Mouse (Mus musculus) midbrain, embryonic 14.5 days (tissue): ENCODE measurements around the gene Arhgap11a. TPM values are rescaled to one million over a fixed set of nuclear protein-coding genes. Genes with fewer than 3 reads are reported as not detected.

ENCODE experiments used
- ATAC-seq: fragments of 200-750 bp; cut with Nextera tagmentation; 2 replicates; pipeline ENCODE4 v1.8.0; 2017; ENCODE audit warnings: moderate number of reproducible peaks, moderate library complexity; ENCODE audit not compliant: low FRiP score, low TSS enrichment
- DNase-seq: peaks from one replicate; pipeline ENCODE4 v3.0.0-alpha.2; 2015
- H3K27ac ChIP-seq: fragments of 300-500 bp; sonication (generic); replicated peaks from 2 replicates; pipeline ENCODE4 v1.5.1; 2014; ENCODE audit warnings: mild to moderate bottlenecking, low read depth, low read length, moderate library complexity
- H3K27me3 ChIP-seq: fragments of 300-500 bp; sonication (generic); 2 replicates; pipeline ENCODE4 v1.6.1; 2014; ENCODE audit warnings: low read length, control low read depth, mixed read lengths; ENCODE audit not compliant: control insufficient read depth, insufficient read depth
- H3K36me3 ChIP-seq: fragments of 300-500 bp; sonication (generic); 2 replicates; pipeline ENCODE4 v1.6.1; 2014; ENCODE audit warnings: low read length, control low read depth; ENCODE audit not compliant: control insufficient read depth, insufficient read depth
- H3K4me1 ChIP-seq: fragments of 300-500 bp; sonication (generic); 2 replicates; pipeline ENCODE4 v1.6.1; 2014; ENCODE audit warnings: mild to moderate bottlenecking, antibody characterized with exemption, low read length, control low read depth; ENCODE audit not compliant: control insufficient read depth, insufficient read depth
- H3K4me2 ChIP-seq: fragments of 300-500 bp; sonication (generic); 2 replicates; pipeline ENCODE4 v1.6.1; 2014; ENCODE audit warnings: mild to moderate bottlenecking, low read length, moderate library complexity
- H3K4me3 ChIP-seq: fragments of 300-500 bp; sonication (generic); replicated peaks from 2 replicates; pipeline ENCODE4 v1.5.1; 2014; ENCODE audit warnings: low read depth, low read length
- H3K9ac ChIP-seq: fragments of 300-500 bp; sonication (generic); replicated peaks from 2 replicates; pipeline ENCODE4 v1.6.1; 2014; ENCODE audit warnings: mild to moderate bottlenecking, low read length, moderate library complexity
- H3K9me3 ChIP-seq: fragments of 300-500 bp; sonication (generic); 2 replicates; pipeline ENCODE4 v1.6.1; 2016; ENCODE audit warnings: low read length, control low read depth, mixed read lengths; ENCODE audit not compliant: control insufficient read depth
- WGBS: fragments of 180-500 bp; shearing (Covaris S2); extraction: QIAGEN DNeasy Blood & Tissue Kit; methylation state at CpG from one replicate; pipeline ENCODE4 v1.1.7; 2014; 5-methylcytosine and 5-hydroxymethylcytosine counted together
- polyA plus RNA-seq: library from polyadenylated mRNA; unstranded; fragments of >200 nt; fragmentation: Nextera tagmentation; extraction: Ambion mirVana; gene quantifications from 2 replicates; pipeline ENCODE4 v1.2.1, GENCODE M21; 2014

The Arhgap11a gene
- polyA plus RNA-seq, 1 experiment from 2014 or later, result 2.0 TPM

DNA sequence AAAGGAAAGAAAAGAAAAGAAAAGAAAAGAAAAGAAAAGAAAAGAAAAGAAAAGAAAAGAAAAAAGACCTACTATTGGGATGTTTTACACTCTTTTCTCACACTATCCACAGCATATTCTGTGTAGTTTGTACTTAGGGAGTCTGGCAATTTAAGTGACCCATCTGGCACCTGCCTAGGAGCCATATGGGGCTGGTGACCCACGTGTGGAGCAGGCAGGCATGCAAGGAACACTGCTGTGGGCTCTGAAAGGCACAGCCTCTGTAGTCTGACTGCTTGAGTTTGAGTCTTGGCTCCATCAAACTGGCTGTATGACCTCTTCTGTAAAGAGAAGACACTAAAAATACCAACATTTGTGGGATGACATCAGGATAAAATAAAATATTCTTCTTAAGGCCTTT, 44.7 kb downstream of the Arhgap11a start:
- no peak overlapping the region for H3K27ac ChIP-seq
- no peaks in the 10 kb centered on the region for H3K9me3 ChIP-seq
- no peak overlapping the region for H3K4me3 ChIP-seq
- H3K36me3 ChIP-seq, result peaks cover 2% of the 10 kb centered on the region; the same call in 1 of the 2 replicates
- 38% methylated on average over 1 of the region's 1 CpGs for WGBS
- H3K27me3 ChIP-seq, result no peaks in the 10 kb centered on the region
- no peak overlapping the region for H3K9ac ChIP-seq
- H3K4me1 ChIP-seq, result no peaks in the 10 kb centered on the region
- no peak for ATAC-seq
- no peak overlapping the region for H3K4me2 ChIP-seq
- no peak for DNase-seq

DNA sequence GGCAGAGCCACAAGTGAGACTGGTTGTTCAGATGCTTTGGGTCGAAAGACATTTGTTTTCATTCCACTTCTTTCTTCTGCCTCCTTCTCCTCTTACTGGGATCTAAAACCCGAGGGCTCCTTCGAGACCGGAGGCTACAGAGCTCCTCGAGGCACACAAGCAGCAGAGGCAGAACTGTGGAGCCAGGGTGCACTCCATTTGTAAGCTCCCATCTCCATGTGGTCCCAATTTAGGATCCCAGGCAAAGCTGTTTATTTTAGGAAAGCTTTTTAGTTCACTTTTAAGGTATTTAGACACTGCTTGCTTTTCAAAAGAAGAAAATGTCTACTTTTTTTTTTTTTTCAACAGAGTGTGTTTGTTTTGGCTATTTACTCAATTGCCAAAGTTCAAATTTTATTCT, 47.6 kb downstream of the Arhgap11a start:
- H3K27me3 ChIP-seq, result no peaks in the 10 kb centered on the region
- ATAC-seq (no peak), DNase-seq (no peak)
- H3K4me2 ChIP-seq, result no peak overlapping the region
- no peaks in the 10 kb centered on the region for H3K4me1 ChIP-seq
- no peak overlapping the region for H3K9ac ChIP-seq
- H3K4me3 ChIP-seq, result no peak overlapping the region
- 0 out of 2 replicates have a peak, but pooled peaks cover 2% of the 10 kb centered on the region for H3K36me3 ChIP-seq
- no peak overlapping the region for H3K27ac ChIP-seq
- 88% methylated on average over 5 of the region's 5 CpGs for WGBS
- no peaks in the 10 kb centered on the region for H3K9me3 ChIP-seq

DNA sequence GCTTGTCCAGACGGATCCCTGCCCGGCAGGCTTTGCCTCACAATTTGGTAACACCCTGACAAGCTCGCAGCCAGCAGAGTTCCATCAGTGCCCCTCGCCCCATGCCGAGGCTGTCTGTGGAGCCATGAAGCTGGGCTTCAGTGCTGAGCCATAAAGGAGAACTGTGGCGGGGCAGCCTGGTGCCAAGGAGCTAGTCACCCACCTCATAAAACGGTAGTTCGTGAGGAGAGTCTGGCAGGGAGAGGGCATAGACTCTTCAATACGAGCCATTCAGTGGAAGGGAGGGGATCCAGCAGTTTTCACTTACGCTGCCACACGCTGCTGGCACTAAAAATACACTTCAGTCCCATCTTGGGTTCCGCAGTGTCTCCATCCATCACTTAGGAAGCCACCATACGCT, 49.9 kb downstream of the Arhgap11a start:
- no peak overlapping the region for H3K4me2 ChIP-seq
- H3K4me3 ChIP-seq, result no peak overlapping the region
- ATAC-seq, result no peak
- H3K9ac ChIP-seq, result no peak overlapping the region
- H3K9me3 ChIP-seq, result no peaks in the 10 kb centered on the region
- WGBS, result 93% methylated on average over 13 of the region's 13 CpGs
- no peaks in the 10 kb centered on the region for H3K27me3 ChIP-seq
- H3K27ac ChIP-seq, result no peak overlapping the region
- no peaks in the 10 kb centered on the region for H3K36me3 ChIP-seq
- H3K4me1 ChIP-seq, result no peaks in the 10 kb centered on the region
- no peak for DNase-seq

DNA sequence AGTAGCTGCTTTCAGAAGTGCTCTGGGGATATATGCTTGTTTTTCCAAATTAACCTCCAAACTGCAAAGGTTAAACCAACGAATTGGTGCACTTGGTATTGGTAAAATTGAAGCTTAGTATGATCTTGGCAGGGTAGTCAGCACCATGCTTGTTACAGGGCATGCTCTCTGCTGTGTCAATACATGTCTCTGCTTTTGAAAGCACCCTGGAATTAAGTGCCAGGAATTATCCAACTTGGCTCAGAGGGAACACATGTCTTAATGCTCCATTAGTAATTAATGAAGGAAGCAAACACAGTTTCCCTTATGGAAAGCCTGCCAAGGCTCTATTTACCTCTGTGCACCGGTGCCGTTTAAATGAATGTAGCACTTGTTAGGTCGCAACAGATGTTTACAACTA, 53.3 kb downstream of the Arhgap11a start:
- H3K4me3 ChIP-seq, result no peak overlapping the region
- no peaks in the 10 kb centered on the region for H3K4me1 ChIP-seq
- 80% methylated on average over 4 of the region's 4 CpGs for WGBS
- ATAC-seq, result no peak
- peaks cover 12% of the 10 kb centered on the region for H3K36me3 ChIP-seq
- no peak overlapping the region for H3K4me2 ChIP-seq
- no peak overlapping the region for H3K27ac ChIP-seq
- no peak for DNase-seq
- H3K9ac ChIP-seq, result no peak overlapping the region
- H3K9me3 ChIP-seq, result no peaks in the 10 kb centered on the region
- H3K27me3 ChIP-seq, result no peaks in the 10 kb centered on the region

DNA sequence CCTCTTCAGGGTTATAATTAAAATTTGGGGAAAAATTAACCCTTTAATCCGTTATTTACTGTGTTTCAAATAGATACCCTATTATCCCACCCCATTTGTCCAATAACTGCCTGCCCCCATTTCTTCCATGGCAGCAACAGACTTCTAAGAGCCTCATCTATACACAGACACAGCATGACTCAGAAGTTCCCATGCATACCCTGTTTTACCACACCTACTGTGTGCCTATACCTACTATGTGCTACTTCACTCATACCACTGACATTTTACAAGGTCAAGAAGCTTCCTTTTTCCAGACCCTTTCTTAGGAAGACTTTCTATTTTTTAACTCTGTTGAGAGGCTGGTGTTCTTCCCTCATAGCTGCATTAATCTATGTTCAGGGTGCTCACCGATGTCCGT, 54.9 kb downstream of the Arhgap11a start:
- Histone ChIP-seq H3K4me1 (no peaks in the 10 kb centered on the region), H3K9me3 (no peaks in the 10 kb centered on the region), H3K4me3 (no peak overlapping the region), H3K9ac (no peak overlapping the region), H3K4me2 (no peak overlapping the region), H3K36me3 (peaks cover 18% of the 10 kb centered on the region), H3K27ac (no peak overlapping the region), H3K27me3 (no peaks in the 10 kb centered on the region)
- WGBS, result 91% methylated on average over 3 of the region's 3 CpGs
- ATAC-seq, result no peak
- DNase-seq, result no peak

DNA sequence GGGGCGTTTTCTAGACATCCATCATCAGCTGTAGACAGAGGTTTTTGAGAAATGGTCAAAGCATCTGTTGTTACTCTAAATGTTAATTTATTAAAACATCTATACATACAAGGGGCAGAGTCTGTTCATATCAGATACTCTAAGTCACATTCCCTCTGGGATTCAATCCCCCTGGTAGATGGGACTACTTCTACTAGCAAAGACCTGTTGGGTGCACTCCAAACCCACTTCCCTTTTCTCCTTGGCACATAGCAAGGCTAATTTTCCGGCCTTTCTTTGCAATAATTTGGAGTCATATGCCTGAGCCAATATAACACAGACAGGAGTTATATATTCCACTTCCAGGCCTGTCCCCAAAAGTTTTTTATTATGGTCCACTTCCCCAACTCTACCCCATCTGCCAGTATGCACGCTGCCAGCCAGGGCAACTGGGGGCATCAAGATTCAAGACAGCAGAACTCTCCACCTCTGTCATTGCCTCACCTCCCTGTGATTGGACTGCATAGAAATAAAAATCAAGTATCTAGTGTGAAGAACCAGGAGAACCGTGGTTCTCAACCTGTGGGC, 59.6 kb downstream of the Arhgap11a start:
- ATAC-seq (no peak), DNase-seq (no peak)
- no peaks in the 10 kb centered on the region for H3K9me3 ChIP-seq
- WGBS, result 93% methylated on average over 4 of the region's 4 CpGs
- H3K4me3 ChIP-seq, result no peak overlapping the region
- H3K36me3 ChIP-seq, result peaks cover 35% of the 10 kb centered on the region
- no peaks in the 10 kb centered on the region for H3K27me3 ChIP-seq
- H3K9ac ChIP-seq, result no peak overlapping the region
- H3K27ac ChIP-seq, result no peak overlapping the region
- no peaks in the 10 kb centered on the region for H3K4me1 ChIP-seq
- no peak overlapping the region for H3K4me2 ChIP-seq

DNA sequence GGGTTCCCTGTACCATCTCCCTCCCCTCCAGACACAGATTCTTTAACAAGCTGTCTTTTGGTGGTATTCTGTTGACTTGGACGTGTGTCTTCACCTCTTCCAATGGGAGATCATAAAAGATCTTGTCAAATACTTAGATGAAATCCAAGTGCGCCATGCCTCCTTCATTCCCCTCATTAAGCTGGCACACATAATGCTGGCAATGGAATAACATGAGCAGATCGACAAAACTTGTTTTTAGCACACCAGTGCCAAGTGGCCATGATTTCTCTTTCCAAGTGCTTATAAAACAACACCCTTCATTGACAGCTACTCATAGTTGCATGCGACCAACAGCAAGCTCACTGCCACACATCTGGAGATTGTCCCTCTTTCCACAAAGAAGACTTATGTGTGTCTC, 60.6 kb downstream of the Arhgap11a start:
- ATAC-seq (no peak), DNase-seq (no peak)
- Histone ChIP-seq H3K4me2 (no peak overlapping the region), H3K9me3 (no peaks in the 10 kb centered on the region), H3K27me3 (no peaks in the 10 kb centered on the region), H3K36me3 (peaks cover 36% of the 10 kb centered on the region), H3K27ac (no peak overlapping the region), H3K4me1 (no peaks in the 10 kb centered on the region), H3K4me3 (no peak overlapping the region), H3K9ac (no peak overlapping the region)
- 97% methylated on average over 4 of the region's 4 CpGs for WGBS

DNA sequence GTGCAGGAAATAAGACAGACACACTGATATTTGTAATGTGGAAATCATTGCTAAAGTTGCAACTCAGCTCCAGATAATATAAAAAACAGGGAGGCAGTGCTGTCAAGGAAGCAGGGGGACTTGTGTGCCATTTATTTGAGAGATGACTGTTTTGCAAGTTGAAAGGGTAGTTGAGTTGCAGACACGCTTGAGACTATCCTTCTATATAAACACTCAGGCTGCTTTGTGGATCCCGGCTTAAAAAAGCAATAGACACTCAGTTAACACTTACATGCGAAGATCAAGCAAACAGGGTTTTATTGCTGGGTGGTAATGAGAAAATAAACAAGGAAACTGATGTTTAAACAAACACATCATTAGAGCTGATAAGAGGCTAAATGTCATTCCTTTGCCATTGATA, 63.6 kb downstream of the Arhgap11a start:
- Histone ChIP-seq H3K9me3 (no peaks in the 10 kb centered on the region), H3K4me2 (no peak overlapping the region), H3K4me3 (no peak overlapping the region), H3K4me1 (no peaks in the 10 kb centered on the region), H3K27me3 (no peaks in the 10 kb centered on the region), H3K27ac (no peak overlapping the region), H3K36me3 (peaks cover 28% of the 10 kb centered on the region), H3K9ac (no peak overlapping the region)
- DNase-seq, result no peak
- no peak for ATAC-seq
- 94% methylated on average over 3 of the region's 3 CpGs for WGBS

DNA sequence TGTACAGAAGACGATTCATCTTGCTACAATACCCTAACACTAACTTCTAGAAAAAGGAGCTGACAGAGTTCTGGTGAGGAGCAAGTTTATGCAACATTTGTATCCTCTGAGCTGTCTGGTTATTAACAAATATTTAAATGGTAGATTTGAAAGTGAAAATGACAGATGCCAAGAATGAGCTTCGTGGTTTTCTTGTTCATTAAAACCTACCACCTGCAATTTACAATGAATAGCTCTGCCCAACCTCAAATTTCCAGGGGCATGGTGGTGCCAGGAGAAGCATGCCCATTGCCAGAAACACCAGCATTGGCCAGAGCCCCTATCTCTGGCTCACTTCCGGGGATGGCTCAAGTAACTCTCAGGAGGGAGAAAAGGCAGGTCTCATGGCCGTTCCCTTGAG, 66.9 kb downstream of the Arhgap11a start:
- no peak for ATAC-seq
- WGBS, result 87% methylated on average over 4 of the region's 4 CpGs
- no peak overlapping the region for H3K4me3 ChIP-seq
- no peak overlapping the region for H3K4me2 ChIP-seq
- H3K27me3 ChIP-seq, result no peaks in the 10 kb centered on the region
- H3K36me3 ChIP-seq, result peaks cover 20% of the 10 kb centered on the region; the same call in 1 of the 2 replicates
- no peak overlapping the region for H3K9ac ChIP-seq
- DNase-seq, result no peak
- H3K9me3 ChIP-seq, result no peaks in the 10 kb centered on the region
- H3K4me1 ChIP-seq, result no peaks in the 10 kb centered on the region
- H3K27ac ChIP-seq, result no peak overlapping the region
